Mouse (Mus musculus) heart, postnatal 0 days (tissue): ENCODE data around the gene Il1r1. TPM values are rescaled to one million over a fixed set of nuclear protein-coding genes. Genes with fewer than 3 reads are reported as not detected.

Experiments
- ATAC-seq: fragments of 200-750 bp; cut with Nextera tagmentation; 2 replicates; pipeline ENCODE4 v1.8.0; 2017; ENCODE audit warnings: low read depth, moderate number of reproducible peaks, moderate library complexity; ENCODE audit not compliant: insufficient read depth
- DNase-seq: peaks from one replicate; pipeline ENCODE4 v3.0.0-alpha.2; 2016; ENCODE audit warnings: low spot score
- H3K27ac ChIP-seq: fragments of 300-500 bp; sonication (generic); 2 replicates; pipeline ENCODE4 v1.5.1; 2014; ENCODE audit warnings: low read depth, mild to moderate bottlenecking
- H3K27me3 ChIP-seq: fragments of 300-500 bp; sonication (generic); 2 replicates; pipeline ENCODE4 v1.6.1; 2014; ENCODE audit warnings: low read length, mixed read lengths; ENCODE audit not compliant: control insufficient read depth, insufficient read depth
- H3K36me3 ChIP-seq: fragments of 300-500 bp; sonication (generic); replicated peaks from 2 replicates; pipeline ENCODE4 v1.6.1; 2014; ENCODE audit warnings: low read length, mixed read lengths; ENCODE audit not compliant: control insufficient read depth, insufficient read depth
- H3K4me1 ChIP-seq: fragments of 300-500 bp; sonication (generic); 2 replicates; pipeline ENCODE4 v1.6.1; 2014; ENCODE audit warnings: antibody characterized with exemption; ENCODE audit not compliant: control insufficient read depth, insufficient read depth
- H3K4me2 ChIP-seq: fragments of 300-500 bp; sonication (generic); 2 replicates; pipeline ENCODE4 v1.6.1; 2014; ENCODE audit warnings: low read depth, mild to moderate bottlenecking, low read length, moderate library complexity
- H3K4me3 ChIP-seq: fragments of 300-500 bp; sonication (generic); 2 replicates; pipeline ENCODE4 v1.5.1; 2014; ENCODE audit warnings: low read depth, low read length
- H3K9ac ChIP-seq: fragments of 300-500 bp; sonication (generic); replicated peaks from 2 replicates; pipeline ENCODE4 v1.6.1; 2014; ENCODE audit warnings: low read depth, low read length, mixed read lengths
- H3K9me3 ChIP-seq: fragments of 300-500 bp; sonication (generic); replicated peaks from 2 replicates; pipeline ENCODE4 v1.6.1; 2016; ENCODE audit warnings: low read length; ENCODE audit not compliant: control insufficient read depth
- CTCF ChIP-seq: IDR thresholded peaks from 2 replicates; pipeline ENCODE4 v1.5.1; 2016; ENCODE audit warnings: antibody characterized with exemption, control low read depth, low read depth
- EP300 ChIP-seq: IDR thresholded peaks from 2 replicates; pipeline ENCODE4 v1.6.1; 2016; ENCODE audit warnings: antibody characterized with exemption, low read depth
- WGBS: fragments of 180-500 bp; shearing (Covaris S2); extraction: QIAGEN DNeasy Blood & Tissue Kit; methylation state at CpG from one replicate; pipeline ENCODE4 v1.1.7; 2014; 5-methylcytosine and 5-hydroxymethylcytosine counted together
- polyA plus RNA-seq: library from polyadenylated mRNA; unstranded; fragments of >200 nt; fragmentation: Nextera tagmentation; extraction: Ambion mirVana; gene quantifications from 2 replicates; pipeline ENCODE4 v1.2.1, GENCODE M21; 2015
- total RNA-seq: library from RNA; depleted of rRNA; stranded (reverse); fragments of >200 nt; gene quantifications from 2 replicates; pipeline ENCODE4 v1.2.3, GENCODE M21; 2014; ENCODE audit warnings: low replicate concordance

The Il1r1 gene
- total and polyA plus RNA-seq, 2 experiments from 2014 or later: 4.7 to 5.6 TPM

DNA sequence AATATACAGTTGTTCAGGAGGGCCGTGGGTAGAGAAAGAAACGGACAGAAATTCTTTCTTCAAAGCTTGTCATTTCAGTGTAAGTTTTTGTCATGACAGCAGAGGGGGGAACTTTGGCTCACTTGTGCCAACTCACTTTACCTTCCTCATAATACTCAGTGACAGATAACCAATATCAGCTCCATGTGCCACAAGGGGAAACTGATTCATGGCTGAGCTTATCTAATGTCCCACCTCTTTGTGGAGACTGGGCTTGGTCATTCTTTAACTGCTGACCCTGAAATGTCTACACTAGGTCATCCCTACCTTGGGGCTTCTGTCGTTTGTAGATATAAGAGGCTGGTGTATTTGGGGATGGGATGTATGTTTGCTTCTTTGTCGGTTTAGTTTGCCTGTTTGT is 53.1 kb downstream of the Il1r1 start:
- ATAC-seq: no peak
- no peaks in the 10 kb centered on the region for H3K9me3 ChIP-seq
- H3K9ac ChIP-seq: no peak overlapping the region
- TF ChIP-seq EP300 (no peak), CTCF (no peak)
- H3K4me3 ChIP-seq: no peak overlapping the region
- H3K27me3 ChIP-seq: no peaks in the 10 kb centered on the region
- H3K27ac ChIP-seq: no peak overlapping the region
- DNase-seq: no peak
- no peaks in the 10 kb centered on the region for H3K36me3 ChIP-seq
- 80% methylated on average over 4 of the region's 4 CpGs for WGBS
- H3K4me1 ChIP-seq: peaks cover 6% of the 10 kb centered on the region; the same call in 1 of the 2 replicates
- no peak overlapping the region for H3K4me2 ChIP-seq

DNA sequence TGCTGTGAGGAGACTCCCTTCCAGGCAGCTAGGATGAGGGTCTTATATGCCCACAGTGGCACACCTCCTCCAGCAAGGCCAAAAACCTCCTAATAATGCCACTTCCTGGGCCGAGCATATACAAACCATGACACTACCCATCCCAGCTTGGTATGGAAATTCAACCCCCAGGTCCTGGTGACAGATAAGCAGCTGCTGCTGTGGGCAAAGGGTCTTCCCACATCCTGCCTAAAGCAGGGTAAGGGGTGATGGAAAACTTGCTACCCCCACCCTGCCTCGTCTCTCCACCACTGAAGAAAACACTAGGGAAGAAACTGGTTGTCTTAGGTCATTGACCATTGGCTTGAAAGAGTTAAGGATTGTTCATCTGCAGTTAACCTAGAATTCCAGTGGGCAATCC is 53.8 kb downstream of the Il1r1 start:
- Histone ChIP-seq H3K4me2 (no peak overlapping the region), H3K27ac (no peak overlapping the region), H3K4me1 (peaks cover 2% of the 10 kb centered on the region; the same call in 1 of the 2 replicates), H3K27me3 (no peaks in the 10 kb centered on the region), H3K9me3 (no peaks in the 10 kb centered on the region), H3K36me3 (no peaks in the 10 kb centered on the region), H3K4me3 (no peak overlapping the region), H3K9ac (no peak overlapping the region)
- ATAC-seq: no peak
- no peak for DNase-seq
- 85% methylated on average over 2 of the region's 2 CpGs for WGBS
- no peak for TF ChIP-seq CTCF
- TF ChIP-seq EP300: no peak

DNA sequence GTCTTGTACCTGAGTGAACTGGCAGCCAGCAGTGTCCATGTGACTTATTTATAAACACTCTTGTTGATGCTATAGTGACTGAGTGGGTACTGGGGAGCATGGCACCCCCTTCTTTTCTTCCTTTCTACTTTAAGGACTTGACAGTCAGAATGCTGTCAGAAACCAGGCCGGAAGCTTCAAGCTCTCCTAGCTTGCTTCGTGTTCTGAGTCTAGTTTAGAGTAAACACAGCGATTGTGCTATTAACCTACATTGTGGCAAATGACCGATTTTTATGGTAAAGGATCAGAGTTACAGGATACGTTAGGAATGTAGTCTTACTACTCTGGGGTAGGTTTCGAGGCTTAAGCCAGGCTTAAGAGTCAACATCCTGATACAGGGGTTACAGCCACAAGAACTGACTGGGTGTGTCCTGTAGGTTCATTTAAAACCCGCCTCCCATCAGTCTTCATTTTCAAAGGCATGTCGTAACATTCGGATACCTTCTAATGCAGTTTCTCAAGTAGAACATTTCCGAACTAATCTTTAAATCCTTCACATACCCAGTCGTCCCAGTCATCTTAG is 54.4 kb downstream of the Il1r1 start:
- ATAC-seq (no peak), DNase-seq (no peak)
- Histone ChIP-seq H3K27ac (no peak overlapping the region), H3K4me1 (no peaks in the 10 kb centered on the region; the same call in 1 of the 2 replicates), H3K4me2 (no peak overlapping the region), H3K9me3 (no peaks in the 10 kb centered on the region), H3K36me3 (no peaks in the 10 kb centered on the region), H3K27me3 (no peaks in the 10 kb centered on the region), H3K9ac (no peak overlapping the region), H3K4me3 (no peak overlapping the region)
- TF ChIP-seq CTCF (no peak), EP300 (no peak)
- 81% methylated on average over 11 of the region's 11 CpGs for WGBS

DNA sequence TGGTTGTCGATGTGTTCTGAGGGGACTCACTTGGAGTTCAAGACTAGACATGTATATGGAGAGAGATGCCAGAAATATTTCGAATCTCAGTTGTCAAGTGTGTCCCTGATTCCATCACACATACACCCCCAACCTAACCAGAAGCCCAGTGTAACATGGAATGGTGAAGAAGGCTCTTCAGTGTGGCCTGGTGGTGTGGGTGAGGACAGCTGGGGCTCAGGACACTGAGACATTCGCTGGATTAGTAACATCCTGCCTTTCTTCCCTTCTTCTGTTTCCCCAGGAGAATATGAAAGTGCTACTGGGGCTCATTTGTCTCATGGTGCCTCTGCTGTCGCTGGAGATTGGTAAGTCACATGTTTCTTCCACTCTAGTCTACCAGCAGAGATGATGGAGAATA is 57.1 kb downstream of the Il1r1 start:
- no peak overlapping the region for H3K27ac ChIP-seq
- no peak for TF ChIP-seq EP300
- TF ChIP-seq CTCF: no peak

DNA sequence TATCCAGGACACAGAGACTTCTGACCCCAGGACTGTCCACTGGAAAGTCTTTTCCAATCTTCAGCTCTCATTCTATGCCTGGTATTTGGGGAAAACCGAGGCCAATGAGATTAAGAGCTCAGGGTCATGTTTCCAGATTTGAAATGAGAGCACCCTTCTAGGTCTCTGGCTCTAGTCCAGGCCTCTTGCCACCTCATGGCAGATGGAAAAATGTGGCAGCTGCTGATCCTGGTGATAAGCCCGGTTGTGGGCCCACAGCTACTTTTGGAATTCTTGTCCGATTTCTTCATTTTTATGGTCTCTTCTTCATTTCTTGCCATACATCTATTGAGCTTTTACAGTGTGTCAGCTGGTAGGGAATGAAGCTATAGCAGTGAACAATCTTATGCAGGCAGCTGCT is 57.5 kb downstream of the Il1r1 start:
- Histone ChIP-seq H3K9me3 (no peaks in the 10 kb centered on the region), H3K4me3 (no peak overlapping the region), H3K27ac (no peak overlapping the region), H3K9ac (no peak overlapping the region), H3K27me3 (no peaks in the 10 kb centered on the region), H3K4me1 (no peaks in the 10 kb centered on the region), H3K4me2 (no peak overlapping the region), H3K36me3 (no peaks in the 10 kb centered on the region)
- TF ChIP-seq CTCF: no peak
- DNase-seq: no peak
- WGBS: 62% methylated on average over 3 of the region's 3 CpGs
- ATAC-seq: no peak

More for the DNA sequence above, 57.1 kb downstream of the Il1r1 start:
- ATAC-seq: no peak
- Histone ChIP-seq H3K4me3 (no peak overlapping the region), H3K4me1 (no peaks in the 10 kb centered on the region), H3K9me3 (no peaks in the 10 kb centered on the region), H3K4me2 (no peak overlapping the region), H3K9ac (no peak overlapping the region), H3K27me3 (no peaks in the 10 kb centered on the region), H3K36me3 (no peaks in the 10 kb centered on the region)
- no peak for DNase-seq
- 71% methylated on average over 4 of the region's 4 CpGs for WGBS

DNA sequence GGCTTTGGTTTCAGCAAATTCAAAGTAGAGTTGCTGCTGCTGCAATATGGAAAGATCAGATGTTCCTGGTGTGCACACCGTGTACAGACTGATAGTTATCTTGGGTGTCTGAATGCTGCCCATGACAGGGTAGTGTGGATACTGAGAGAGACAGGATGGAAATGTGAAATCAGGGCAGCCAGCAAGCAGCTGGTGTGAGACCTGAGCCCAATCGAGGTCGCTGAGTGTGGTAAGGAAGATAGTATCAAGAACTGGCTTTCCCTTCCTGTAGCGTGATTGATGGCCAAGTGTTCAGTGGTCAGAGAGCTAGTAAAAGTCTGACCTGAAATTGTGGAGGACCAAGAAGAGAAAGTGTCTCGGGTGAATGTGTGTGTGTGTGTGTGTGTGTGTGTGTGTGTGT is 59.1 kb downstream of the Il1r1 start:
- Histone ChIP-seq H3K36me3 (no peaks in the 10 kb centered on the region), H3K9ac (no peak overlapping the region), H3K9me3 (no peaks in the 10 kb centered on the region), H3K27me3 (no peaks in the 10 kb centered on the region), H3K4me2 (no peak overlapping the region), H3K27ac (no peak overlapping the region), H3K4me3 (no peak overlapping the region), H3K4me1 (no peaks in the 10 kb centered on the region)
- 51% methylated on average over 5 of the region's 5 CpGs for WGBS
- no peak for DNase-seq
- no peak for ATAC-seq
- TF ChIP-seq EP300 (no peak), CTCF (no peak)
